Mouse (Mus musculus): Measurements from ENCODE around the gene Pip4k2b. TPM values are rescaled to one million over a fixed set of nuclear protein-coding genes. Genes with fewer than 3 reads are reported as not detected.

Pip4k2b gene
- polyA plus RNA-seq, 1 experiment from 2014 or later: 2.1 TPM

GRCm38 (mm10) chr11:97766154-97766881 lies 21.8 kb upstream of the Pip4k2b start, which contains the start of gene Cwc25:
Gene Cwc25 (minus strand): TSS chr11:97766556.
- Histone ChIP-seq H3K9ac (ENCODE audit: low read length) (peak within 1 kb of the TSS; percentile 88), H3K4me2 (ENCODE audit: low read depth, severe bottlenecking) (peak within 1 kb of the TSS; percentile 89), H3K36me3 (ENCODE audit: control insufficient read depth, insufficient read depth, low read length) (peaks cover 11% of the 10 kb centered on the region), H3K9me3 (ENCODE audit: control insufficient read depth, low read length) (no peaks in the 10 kb centered on the region), H3K27me3 (ENCODE audit: control insufficient read depth, insufficient read depth, low read length) (no peaks in the 10 kb centered on the region), H3K27ac (replicated peaks; ENCODE audit: low read depth, low read length) (peak within 1 kb of the TSS; percentile 15), H3K4me1 (ENCODE audit: control insufficient read depth, insufficient read depth, low read length) (0 out of 2 replicates have a peak, but pooled peaks cover 8% of the 10 kb centered on the region), H3K4me3 (ENCODE audit: low read depth, low read length) (peak within 1 kb of the TSS; percentile 92)
- 1% methylated on average over 38 of the region's 38 CpGs for WGBS
- ATAC-seq (ENCODE audit: insufficient number of reproducible peaks, low FRiP score, low TSS enrichment, low read depth) (peak; percentile 86), DNase-seq (ENCODE audit: low spot score) (peak; percentile 97)

GRCm38 (mm10) chr11:97761638-97762037 lies 17.1 kb upstream of the Pip4k2b start:
- DNase-seq (ENCODE audit: low spot score): no peak
- ATAC-seq (ENCODE audit: insufficient number of reproducible peaks, low FRiP score, low TSS enrichment, low read depth): no peak
- Histone ChIP-seq H3K27me3 (ENCODE audit: control insufficient read depth, insufficient read depth, low read length) (no peaks in the 10 kb centered on the region), H3K9ac (ENCODE audit: low read length) (no peak overlapping the region), H3K27ac (replicated peaks; ENCODE audit: low read depth, low read length) (no peak overlapping the region), H3K4me3 (ENCODE audit: low read depth, low read length) (no peak overlapping the region), H3K4me2 (ENCODE audit: low read depth, severe bottlenecking) (no peak overlapping the region), H3K4me1 (ENCODE audit: control insufficient read depth, insufficient read depth, low read length) (0 out of 2 replicates have a peak, but pooled peaks cover 8% of the 10 kb centered on the region), H3K9me3 (ENCODE audit: control insufficient read depth, low read length) (no peaks in the 10 kb centered on the region), H3K36me3 (ENCODE audit: control insufficient read depth, insufficient read depth, low read length) (peaks cover 11% of the 10 kb centered on the region)

- Histone ChIP-seq H3K9me3 (ENCODE audit: control insufficient read depth, low read length) (no peaks in the 10 kb centered on the region), H3K4me2 (ENCODE audit: low read depth, severe bottlenecking) (no peak overlapping the region), H3K27me3 (ENCODE audit: control insufficient read depth, insufficient read depth, low read length) (no peaks in the 10 kb centered on the region), H3K4me3 (ENCODE audit: low read depth, low read length) (no peak overlapping the region), H3K36me3 (ENCODE audit: control insufficient read depth, insufficient read depth, low read length) (peaks cover 16% of the 10 kb centered on the region), H3K9ac (ENCODE audit: low read length) (no peak overlapping the region), H3K4me1 (ENCODE audit: control insufficient read depth, insufficient read depth, low read length) (no peaks in the 10 kb centered on the region), H3K27ac (replicated peaks; ENCODE audit: low read depth, low read length) (no peak overlapping the region)
- no peak for DNase-seq (ENCODE audit: low spot score)
- no peak for ATAC-seq (ENCODE audit: insufficient number of reproducible peaks, low FRiP score, low TSS enrichment, low read depth)
- WGBS: 84% methylated on average over 6 of the region's 6 CpGs
Measured at GRCm38 (mm10) chr11:97758942-97759341, 14.4 kb upstream of the Pip4k2b start.

GRCm38 (mm10) chr11:97758125-97758524 lies 13.6 kb upstream of the Pip4k2b start:
- H3K4me3 ChIP-seq (ENCODE audit: low read depth, low read length): no peak overlapping the region

GRCm38 (mm10) chr11:97753277-97753676 lies 8.8 kb upstream of the Pip4k2b start:
- Histone ChIP-seq H3K36me3 (ENCODE audit: control insufficient read depth, insufficient read depth, low read length) (peaks cover 33% of the 10 kb centered on the region), H3K4me1 (ENCODE audit: control insufficient read depth, insufficient read depth, low read length) (no peaks in the 10 kb centered on the region), H3K27ac (replicated peaks; ENCODE audit: low read depth, low read length) (no peak overlapping the region), H3K4me3 (ENCODE audit: low read depth, low read length) (no peak overlapping the region), H3K9me3 (ENCODE audit: control insufficient read depth, low read length) (no peaks in the 10 kb centered on the region), H3K27me3 (ENCODE audit: control insufficient read depth, insufficient read depth, low read length) (no peaks in the 10 kb centered on the region), H3K4me2 (ENCODE audit: low read depth, severe bottlenecking) (no peak overlapping the region), H3K9ac (ENCODE audit: low read length) (no peak overlapping the region)
- WGBS: 92% methylated on average over 8 of the region's 8 CpGs
- ATAC-seq (ENCODE audit: insufficient number of reproducible peaks, low FRiP score, low TSS enrichment, low read depth) (no peak), DNase-seq (ENCODE audit: low spot score) (no peak)

More at GRCm38 (mm10) chr11:97758125-97758524, 13.6 kb upstream of the Pip4k2b start:
- H3K9me3 ChIP-seq (ENCODE audit: control insufficient read depth, low read length): no peaks in the 10 kb centered on the region
- H3K27me3 ChIP-seq (ENCODE audit: control insufficient read depth, insufficient read depth, low read length): no peaks in the 10 kb centered on the region
- WGBS: 87% methylated on average over 1 of the region's 1 CpGs
- H3K4me2 ChIP-seq (ENCODE audit: low read depth, severe bottlenecking): no peak overlapping the region
- ATAC-seq (ENCODE audit: insufficient number of reproducible peaks, low FRiP score, low TSS enrichment, low read depth) (no peak), DNase-seq (ENCODE audit: low spot score) (no peak)
- H3K9ac ChIP-seq (ENCODE audit: low read length): no peak overlapping the region
- no peaks in the 10 kb centered on the region for H3K4me1 ChIP-seq (ENCODE audit: control insufficient read depth, insufficient read depth, low read length)
- peaks cover 18% of the 10 kb centered on the region for H3K36me3 ChIP-seq (ENCODE audit: control insufficient read depth, insufficient read depth, low read length)
- H3K27ac ChIP-seq (replicated peaks; ENCODE audit: low read depth, low read length): no peak overlapping the region

GRCm38 (mm10) chr11:97748496-97748895 lies 4.0 kb upstream of the Pip4k2b start:
- WGBS: 89% methylated on average over 5 of the region's 5 CpGs
- DNase-seq (ENCODE audit: low spot score): no peak
- Histone ChIP-seq H3K27me3 (ENCODE audit: control insufficient read depth, insufficient read depth, low read length) (no peaks in the 10 kb centered on the region), H3K36me3 (ENCODE audit: control insufficient read depth, insufficient read depth, low read length) (peaks cover 30% of the 10 kb centered on the region), H3K4me2 (ENCODE audit: low read depth, severe bottlenecking) (no peak overlapping the region), H3K9ac (ENCODE audit: low read length) (no peak overlapping the region), H3K9me3 (ENCODE audit: control insufficient read depth, low read length) (no peaks in the 10 kb centered on the region), H3K4me3 (ENCODE audit: low read depth, low read length) (no peak overlapping the region), H3K4me1 (ENCODE audit: control insufficient read depth, insufficient read depth, low read length) (peaks cover 4% of the 10 kb centered on the region), H3K27ac (replicated peaks; ENCODE audit: low read depth, low read length) (no peak overlapping the region)
- no peak for ATAC-seq (ENCODE audit: insufficient number of reproducible peaks, low FRiP score, low TSS enrichment, low read depth)

- no peaks in the 10 kb centered on the region for H3K9me3 ChIP-seq (ENCODE audit: control insufficient read depth, low read length)
- WGBS: 94% methylated on average over 8 of the region's 8 CpGs
- peaks cover 7% of the 10 kb centered on the region for H3K4me1 ChIP-seq (ENCODE audit: control insufficient read depth, insufficient read depth, low read length)
- H3K9ac ChIP-seq (ENCODE audit: low read length): no peak overlapping the region
- ATAC-seq (ENCODE audit: insufficient number of reproducible peaks, low FRiP score, low TSS enrichment, low read depth): no peak
- H3K36me3 ChIP-seq (ENCODE audit: control insufficient read depth, insufficient read depth, low read length): peaks cover 27% of the 10 kb centered on the region
- no peak for DNase-seq (ENCODE audit: low spot score)
- no peak overlapping the region for H3K4me3 ChIP-seq (ENCODE audit: low read depth, low read length)
- H3K27ac ChIP-seq (replicated peaks; ENCODE audit: low read depth, low read length): no peak overlapping the region
- no peaks in the 10 kb centered on the region for H3K27me3 ChIP-seq (ENCODE audit: control insufficient read depth, insufficient read depth, low read length)
- no peak overlapping the region for H3K4me2 ChIP-seq (ENCODE audit: low read depth, severe bottlenecking)
Measured at GRCm38 (mm10) chr11:97747773-97748172, 3.3 kb upstream of the Pip4k2b start.

- Histone ChIP-seq H3K4me2 (ENCODE audit: low read depth, severe bottlenecking) (peak overlapping the region; percentile 2; the same call in 1 of the 2 replicates), H3K27ac (replicated peaks; ENCODE audit: low read depth, low read length) (no peak overlapping the region), H3K9me3 (ENCODE audit: control insufficient read depth, low read length) (no peaks in the 10 kb centered on the region), H3K4me3 (ENCODE audit: low read depth, low read length) (peak overlapping the region; percentile 91; the same call in 1 of the 2 replicates), H3K4me1 (ENCODE audit: control insufficient read depth, insufficient read depth, low read length) (peaks cover 7% of the 10 kb centered on the region), H3K27me3 (ENCODE audit: control insufficient read depth, insufficient read depth, low read length) (no peaks in the 10 kb centered on the region), H3K9ac (ENCODE audit: low read length) (no peak overlapping the region), H3K36me3 (ENCODE audit: control insufficient read depth, insufficient read depth, low read length) (peaks cover 7% of the 10 kb centered on the region)
- DNase-seq (ENCODE audit: low spot score): no peak
- ATAC-seq (ENCODE audit: insufficient number of reproducible peaks, low FRiP score, low TSS enrichment, low read depth): 0 out of 2 replicates have a peak, but pooled peaks have one; percentile 13
- 13% methylated on average over 13 of the region's 13 CpGs for WGBS
Measured at GRCm38 (mm10) chr11:97745331-97745721, 822 bp upstream of the Pip4k2b start.

All from limb, embryonic 11.5 days (tissue).